Mouse (Mus musculus) megakaryocyte-erythroid progenitor cell, adult 5-6 weeks (primary cell): Measurements from ENCODE around the gene Nxf1. TPM values are rescaled to one million over a fixed set of nuclear protein-coding genes. Genes with fewer than 3 reads are reported as not detected.
"Not testable (repeated sequence)": the region's sequence is repeated elsewhere in the genome, so short reads cannot be mapped to it uniquely, and the experiment has no call there.

ENCODE experiments used
- ATAC-seq: replicated peaks from 2 replicates; pipeline ENCODE4 v1.8.0; 2016; ENCODE audit warnings: mild to moderate bottlenecking, inconsistent platforms; ENCODE audit not compliant: severe bottlenecking, poor library complexity, low FRiP score, low TSS enrichment
- total RNA-seq, 2 experiments: library from RNA; stranded (forward) in 1 of 2; stranded (reverse) in 1 of 2; fragments of 200-1000, 215-1000 nt in 1 of 2; fragments of >200 nt in 1 of 2; fragmentation: Nextera tagmentation in 1 of 2; gene quantifications; 2 replicates each; pipeline ENCODE4 v1.2.3; 2014 to 2017

Gene Nxf1
- 365 and 530 TPM in 2 replicates for total RNA-seq (2014; fragmentation: Nextera tagmentation)
- total RNA-seq (2017), result 100 and 161 TPM in 2 replicates

DNA sequence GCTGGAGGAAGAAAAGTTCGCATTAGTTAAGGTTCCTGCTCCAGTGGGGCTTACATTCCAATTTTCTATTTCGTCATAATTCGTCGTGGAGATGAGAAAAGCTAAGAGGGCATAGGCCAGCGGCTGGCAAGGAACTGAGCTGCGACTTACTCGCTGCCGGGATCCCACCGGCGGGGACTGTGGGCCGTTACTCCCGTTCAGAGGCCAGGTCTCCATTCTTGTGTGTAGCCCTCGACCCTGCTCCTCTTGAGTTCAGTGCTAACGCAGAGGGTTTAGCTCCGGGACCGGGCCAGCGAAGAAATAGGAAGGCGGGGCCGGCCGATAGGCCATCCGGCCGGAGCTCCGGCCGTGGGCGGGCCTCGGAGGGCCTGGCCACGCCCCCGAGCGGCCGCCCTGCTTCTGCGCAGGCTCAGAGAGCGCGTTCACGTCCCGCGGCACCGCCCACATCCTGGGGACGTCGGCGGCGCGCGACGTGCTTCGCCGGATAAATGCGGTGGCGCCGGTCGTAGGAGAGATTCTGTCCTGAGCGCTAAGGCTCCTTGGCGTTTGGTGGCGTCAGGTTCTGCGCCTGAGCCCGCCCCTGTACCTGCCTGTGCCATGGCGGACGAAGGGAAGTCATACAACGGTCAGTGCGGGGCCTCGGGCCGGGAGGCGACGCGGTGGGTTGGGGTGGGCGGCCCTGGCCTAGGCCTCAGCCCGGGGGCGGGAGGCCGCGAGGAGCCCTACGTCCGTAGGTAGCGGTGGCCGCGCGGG lies at the start of gene Nxf1:
Gene Nxf1, plus strand, starts transcription at position 439 of the 753 bp plus-strand sequence.
- peak; percentile 80 for ATAC-seq

DNA sequence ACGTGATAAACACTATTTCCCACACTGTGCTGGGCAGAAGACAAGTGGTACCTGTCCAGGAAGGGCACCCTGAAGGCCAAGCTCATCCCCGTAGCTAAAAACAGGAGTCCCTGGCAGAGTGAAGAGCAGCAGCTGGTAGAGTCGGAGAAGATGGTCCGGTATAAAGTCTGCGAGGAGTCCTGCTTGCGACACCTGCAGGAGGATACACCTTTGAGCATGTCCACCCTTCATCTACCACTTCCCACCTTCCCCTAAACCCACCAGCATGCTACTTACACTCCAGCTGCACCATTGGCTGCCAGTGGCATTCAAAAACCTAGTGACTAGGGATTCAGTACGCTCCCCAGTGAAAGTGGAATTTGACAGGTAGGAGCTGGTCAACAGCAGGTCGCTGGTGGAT lies 47.9 kb upstream of the Nxf1 start:
- no peak for ATAC-seq

DNA sequence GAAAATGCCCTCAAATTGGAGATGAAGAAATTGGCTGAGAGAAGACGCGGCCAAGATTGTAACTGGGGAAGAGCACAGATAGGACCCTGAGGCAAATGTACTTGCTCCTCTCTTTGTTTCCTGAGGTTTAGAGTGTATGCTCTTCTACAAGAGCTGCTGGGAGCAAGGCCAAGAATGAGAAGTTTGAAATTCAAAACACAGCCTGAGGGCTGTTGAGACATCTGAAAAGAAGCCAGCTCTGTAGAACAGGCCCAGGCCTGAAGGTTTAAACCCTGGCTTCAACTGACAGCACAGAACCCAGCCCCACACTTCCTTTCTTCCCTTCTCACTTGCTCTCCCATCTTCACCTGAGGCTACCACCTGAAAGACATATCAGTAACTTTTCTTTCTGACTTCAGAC lies 46.8 kb upstream of the Nxf1 start:
- ATAC-seq, result no peak

DNA sequence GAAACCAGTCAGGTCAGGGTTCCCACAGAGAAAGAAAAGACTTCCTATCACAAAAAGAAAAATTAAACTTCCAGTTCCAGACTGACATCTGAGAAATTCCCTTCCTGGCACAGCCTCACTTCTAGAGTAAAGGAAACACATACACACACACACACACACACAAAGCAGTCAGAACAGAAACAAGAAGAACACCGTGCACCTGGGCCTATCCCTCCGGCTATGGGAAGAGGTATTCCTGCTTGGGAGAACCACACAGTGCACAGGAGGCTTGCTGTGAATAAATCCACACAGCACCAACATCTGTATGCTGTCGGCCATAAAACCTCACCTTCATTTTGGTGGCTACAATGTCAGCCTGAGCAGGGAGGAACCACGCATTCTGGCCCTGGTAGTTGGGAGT lies 45.4 kb upstream of the Nxf1 start:
- ATAC-seq, result no peak

DNA sequence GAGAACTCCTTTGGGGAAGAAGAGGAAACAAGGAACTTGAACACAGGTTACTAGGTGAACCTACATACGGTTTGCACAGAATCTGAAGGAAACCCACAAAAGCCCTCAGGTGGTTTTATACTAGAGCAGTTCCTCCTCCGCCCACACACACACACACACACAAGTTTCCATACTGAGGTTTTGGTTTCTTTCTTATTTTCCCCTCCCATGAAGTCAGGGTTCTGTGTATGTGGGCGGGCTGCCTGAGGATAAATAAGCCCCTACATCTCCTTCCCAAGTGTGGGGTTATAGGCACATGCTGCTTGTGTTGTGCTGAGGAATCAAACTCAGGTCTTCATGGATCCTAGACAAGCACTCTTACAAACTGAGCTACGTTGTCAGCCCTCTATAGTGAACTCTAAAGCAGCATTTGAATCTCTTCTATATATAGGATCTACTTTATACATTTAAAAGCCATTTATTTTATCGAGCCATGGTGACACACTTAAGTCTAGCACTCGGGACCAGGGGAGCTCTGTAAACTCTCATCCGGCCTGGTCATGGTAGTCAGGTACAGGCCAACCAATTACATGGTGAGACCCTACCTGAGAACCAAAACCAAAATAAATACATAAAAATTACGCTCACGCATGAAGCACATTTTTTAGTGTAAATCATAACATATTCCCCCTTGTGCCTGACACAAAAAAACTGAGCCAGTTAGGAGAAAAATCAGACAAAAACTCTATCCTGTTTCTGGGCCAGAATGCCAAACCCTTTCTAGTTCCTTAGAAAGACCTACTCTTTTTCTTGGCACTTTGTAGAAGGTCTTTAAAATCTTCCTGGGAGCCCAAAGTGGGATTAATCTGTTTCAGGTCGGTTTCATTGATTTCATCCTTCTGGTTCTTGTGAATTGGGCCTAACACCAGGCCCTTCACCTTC lies 44.7 kb upstream of the Nxf1 start:
- no peak for ATAC-seq

DNA sequence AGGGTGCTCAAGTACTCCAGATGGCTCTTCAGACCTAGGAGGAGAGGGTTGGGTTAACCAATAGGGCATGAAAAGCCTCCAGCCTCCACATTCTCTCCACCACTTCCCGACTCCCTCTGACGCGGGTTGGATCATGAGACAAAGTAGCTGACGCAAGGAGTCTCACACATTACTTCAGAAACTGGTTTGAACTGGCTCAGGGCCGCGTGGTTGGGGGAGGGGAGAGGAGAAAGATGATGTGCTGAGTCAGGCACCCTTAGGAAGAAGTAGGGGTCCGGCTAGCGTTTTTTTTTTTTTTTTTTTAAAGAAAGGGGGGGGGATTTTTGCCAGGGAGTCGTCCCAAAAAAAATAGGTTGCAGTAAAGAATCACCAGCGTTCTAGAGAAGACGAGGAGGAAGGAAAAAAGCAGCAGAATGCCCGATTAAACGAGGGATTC lies 44.0 kb upstream of the Nxf1 start:
- peak; percentile 53 for ATAC-seq

DNA sequence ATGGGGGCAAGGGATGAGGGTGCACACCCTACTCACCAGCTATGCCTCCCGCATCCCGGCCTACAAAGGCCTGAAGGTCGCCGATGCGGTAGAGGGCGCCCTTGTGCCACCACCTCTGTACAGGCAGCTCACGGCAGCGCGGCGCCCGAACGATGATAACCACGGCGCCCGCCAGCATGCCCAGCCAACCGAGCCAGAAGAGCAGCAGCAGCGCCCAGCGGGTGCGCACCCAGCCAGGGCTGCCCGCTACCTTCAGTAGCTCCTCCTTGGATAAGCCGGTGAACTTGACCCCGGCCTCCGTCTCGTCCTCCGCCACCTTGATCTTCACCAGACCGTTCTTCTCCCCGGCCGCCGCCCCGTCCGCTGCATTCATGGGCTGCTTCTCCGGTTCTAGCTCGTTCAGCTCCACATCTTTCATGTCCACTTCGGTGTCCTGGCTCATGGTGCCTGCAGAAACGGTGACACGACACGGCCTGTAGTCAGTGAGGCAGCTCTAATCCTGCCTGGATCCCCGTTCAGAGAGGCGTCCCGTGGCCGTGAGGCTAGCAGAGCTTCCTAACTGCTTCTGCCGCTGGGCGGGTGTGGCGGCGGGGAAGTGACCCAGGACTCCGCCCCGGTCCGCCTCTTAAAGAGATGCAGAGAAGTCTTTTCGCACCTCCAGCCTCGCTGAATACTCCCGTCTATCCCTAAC lies 43.4 kb upstream of the Nxf1 start:
- ATAC-seq, result peak; percentile 74

DNA sequence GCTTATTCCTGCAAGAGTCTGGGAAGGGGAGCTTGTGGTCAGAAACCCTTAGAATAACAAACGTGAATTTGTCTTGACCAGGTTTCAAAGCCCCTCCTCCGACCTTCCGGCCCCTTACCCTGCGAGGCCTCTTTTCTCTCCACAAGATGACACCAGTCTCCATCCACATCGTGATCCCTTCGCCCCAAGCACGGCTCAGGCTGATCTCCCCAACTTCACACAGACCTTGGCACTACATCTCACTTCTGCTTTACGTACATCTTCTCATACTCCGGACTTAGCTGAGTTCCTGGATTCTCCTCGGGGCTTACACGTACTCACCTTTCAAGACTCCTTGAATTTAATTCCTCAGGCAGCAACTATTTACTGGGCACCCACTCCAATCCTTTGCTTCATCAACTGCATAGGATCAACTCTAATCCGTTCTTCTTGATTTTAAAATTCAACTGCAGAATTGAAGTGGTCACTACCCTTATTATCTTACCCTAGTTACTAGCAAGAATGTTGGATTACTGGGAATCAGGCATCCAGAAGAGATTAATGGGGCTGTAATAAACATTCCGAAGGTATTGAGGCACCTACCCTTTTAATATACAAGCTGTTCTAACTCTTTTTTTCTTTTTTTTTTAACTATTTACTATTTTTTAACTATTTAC lies 42.7 kb upstream of the Nxf1 start:
- ATAC-seq, result 0 out of 2 replicates have a peak, but pooled peaks have one; percentile 18

DNA sequence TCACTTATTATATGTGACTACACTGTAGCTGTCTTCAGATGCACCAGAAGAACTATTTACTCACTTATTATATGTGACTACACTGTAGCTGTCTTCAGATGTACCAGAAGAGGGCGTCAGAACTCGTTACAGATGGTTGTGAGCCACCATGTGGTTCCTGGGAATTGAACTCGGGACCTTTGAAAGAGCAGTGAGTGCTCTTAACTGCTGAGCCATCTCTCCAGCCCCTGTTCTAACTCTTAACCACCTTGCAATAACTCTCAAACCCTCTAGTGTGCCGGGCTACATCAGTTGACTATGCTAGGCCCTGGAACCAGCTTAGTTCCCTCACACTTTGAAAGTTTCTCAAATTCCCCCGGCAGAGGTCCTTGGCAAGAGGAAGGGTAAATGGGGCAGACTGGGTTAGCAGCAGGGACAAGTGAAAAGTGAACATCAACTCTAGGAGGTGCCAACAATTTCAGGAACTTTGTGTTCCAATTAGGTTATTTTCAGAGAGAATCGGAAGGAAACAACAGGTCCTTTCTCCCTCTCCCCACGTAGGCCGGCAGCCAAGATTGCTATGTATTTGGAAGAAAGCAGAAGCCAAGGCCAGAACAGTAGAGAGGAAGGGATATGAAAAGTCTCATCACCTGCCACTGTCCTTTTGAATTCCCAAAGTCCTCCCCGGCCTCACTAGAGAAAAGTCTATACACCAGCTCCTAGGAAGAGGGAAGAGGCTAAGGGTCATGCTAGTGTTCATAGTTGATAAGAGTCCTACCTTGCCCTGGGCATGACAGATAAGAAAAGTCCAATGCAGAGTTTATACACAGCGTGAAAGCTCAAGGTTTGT lies 42.0 kb upstream of the Nxf1 start:
- ATAC-seq, result peak; percentile 48

DNA sequence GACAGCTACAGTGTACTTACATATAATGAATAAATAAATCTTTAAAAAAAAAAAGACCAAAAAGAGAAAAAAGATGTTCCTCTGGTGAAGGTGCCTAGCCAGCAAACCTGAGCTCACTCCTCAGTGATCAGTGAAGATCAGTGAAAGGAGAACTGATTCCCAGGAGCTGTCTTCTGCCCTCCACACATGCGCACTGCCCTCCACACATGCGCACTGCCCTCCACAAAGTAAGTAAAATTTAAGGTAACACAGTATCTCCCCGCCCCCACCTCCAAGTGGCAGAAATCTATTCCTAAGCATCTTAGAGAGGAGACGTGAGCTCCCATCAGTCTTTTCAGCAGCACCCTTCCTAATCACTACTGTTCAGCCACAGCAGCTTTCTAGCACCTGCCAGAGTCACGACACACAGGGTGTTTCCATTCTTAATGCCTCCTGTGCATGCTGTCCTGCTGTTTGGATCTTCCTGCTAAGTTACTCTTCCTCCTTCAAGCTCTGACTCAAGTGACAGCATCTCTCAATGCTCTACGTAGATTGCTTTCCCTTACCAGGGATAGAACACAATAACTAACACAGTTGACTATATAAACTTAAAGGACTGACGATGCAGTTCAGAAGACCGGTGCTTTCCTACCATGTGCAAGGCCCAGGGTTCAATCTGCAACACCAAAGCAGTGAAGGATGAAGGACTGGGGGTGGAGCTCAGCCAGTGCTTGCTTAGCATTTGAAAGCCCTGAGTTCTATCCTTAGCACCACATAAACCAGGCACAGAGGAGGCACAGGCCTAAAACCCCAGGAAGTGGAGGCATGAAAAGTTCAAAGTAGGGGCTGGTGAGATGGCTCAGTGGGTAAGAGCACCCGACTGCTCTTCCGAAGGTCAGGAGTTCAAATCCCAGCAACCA lies 40.8 kb upstream of the Nxf1 start:
- no peak for ATAC-seq

DNA sequence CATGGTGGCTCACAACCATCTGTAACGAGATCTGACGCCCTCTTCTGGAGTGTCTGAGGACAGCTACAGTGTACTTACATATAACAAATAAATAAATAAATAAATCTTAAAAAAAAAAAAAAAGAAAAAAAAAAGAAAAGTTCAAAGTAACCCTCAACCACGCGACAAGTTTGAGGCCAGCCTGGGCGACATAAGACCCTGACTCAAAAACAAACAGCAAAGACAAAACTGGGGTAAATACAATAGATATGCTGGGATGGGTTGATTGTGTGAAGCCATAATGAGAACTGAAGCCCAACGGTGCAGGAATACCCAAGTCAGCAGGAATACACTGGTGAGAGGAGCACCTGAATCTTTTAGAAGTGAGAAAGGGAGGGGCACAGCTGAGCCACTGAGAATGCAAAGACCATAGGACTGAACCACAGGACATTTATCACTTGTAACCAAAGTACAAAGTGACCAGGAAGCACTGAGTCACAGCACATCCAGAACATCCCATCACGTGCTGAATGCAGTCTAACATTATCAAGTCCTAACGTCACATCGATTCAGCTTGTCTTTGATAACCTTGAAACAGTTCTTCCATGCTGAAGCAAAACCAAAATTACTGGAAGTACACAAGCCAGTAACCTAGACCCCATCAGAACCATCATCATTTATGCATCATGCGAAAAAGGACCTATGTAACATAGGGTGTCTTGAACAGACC lies 40.0 kb upstream of the Nxf1 start:
- ATAC-seq, result no peak

DNA sequence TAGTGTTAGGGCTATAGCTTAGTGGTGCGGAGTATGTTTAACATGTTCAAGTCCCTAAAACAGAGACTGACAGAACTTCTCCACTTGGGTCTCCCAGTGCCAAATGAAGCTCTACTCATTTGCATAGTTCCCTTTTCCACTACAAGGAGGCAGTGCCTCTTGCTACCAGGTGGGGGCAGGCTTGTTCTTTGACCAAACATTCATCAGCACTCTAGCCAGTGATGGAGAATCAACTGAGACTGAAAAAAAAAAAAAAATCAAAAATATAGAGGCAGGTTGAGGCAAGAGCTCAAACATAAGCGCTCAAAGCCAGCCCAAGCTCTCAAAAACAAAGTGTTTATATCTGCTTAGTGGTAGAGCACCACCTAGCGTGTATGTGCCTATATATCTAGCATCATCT lies 38.5 kb upstream of the Nxf1 start:
- ATAC-seq, result no peak

DNA sequence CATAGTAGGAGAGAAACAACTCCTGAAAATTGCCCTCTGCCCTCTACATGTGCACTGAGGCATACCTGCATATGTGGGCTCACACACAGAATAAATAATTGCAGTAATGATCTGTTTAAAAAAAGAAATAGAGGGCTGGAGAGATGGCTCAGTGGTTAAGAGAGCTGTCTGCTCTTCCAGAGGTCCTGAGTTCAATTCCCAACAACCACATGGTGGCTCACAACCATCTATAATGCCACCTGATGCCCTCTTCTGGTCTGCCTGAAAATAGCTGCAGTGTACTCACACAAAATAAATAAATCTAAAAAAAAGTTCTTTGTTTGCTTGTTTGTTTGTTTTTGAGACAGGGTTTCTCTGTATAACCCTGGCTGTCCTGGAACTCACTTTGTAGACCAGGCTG lies 37.8 kb upstream of the Nxf1 start:
- ATAC-seq, result not testable (repeated sequence)

DNA sequence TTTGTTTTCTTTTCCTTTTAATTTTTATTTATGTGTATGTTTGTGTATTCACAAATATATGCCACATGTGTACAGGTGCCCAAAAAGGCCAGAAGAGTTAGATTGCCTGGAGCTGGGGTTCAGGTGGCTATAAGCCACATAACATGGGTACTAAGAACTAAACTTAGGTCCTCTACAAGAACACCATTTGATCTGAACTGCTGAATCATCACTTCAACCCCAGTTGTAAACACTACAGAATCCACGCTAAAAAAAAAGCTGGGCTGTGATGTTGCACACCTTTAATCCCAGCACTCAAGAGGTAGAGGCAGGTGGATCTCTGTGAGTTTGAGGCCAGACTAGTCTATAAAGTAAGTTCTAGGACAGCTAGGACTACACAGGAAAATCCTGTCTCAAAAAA lies 35.5 kb upstream of the Nxf1 start:
- no peak for ATAC-seq

DNA sequence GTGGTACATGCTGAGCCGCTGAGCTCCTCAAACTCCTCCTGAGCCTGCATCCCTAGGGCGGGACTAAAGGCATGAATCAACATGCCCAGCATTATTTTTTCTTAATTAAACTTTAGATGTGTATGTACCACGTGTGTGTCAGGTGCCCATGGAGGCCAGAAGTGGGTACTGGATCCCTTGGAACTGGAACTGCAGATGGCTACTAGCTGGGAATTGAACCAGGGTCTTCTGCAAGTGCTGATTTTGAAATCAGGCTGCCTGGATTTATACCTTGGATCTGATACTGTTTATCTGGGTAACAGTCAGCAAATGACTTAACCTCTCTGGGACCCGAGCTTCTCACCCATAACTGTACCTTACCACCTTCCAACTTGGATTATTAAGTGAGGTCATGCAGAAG lies 34.9 kb upstream of the Nxf1 start:
- no peak for ATAC-seq

DNA sequence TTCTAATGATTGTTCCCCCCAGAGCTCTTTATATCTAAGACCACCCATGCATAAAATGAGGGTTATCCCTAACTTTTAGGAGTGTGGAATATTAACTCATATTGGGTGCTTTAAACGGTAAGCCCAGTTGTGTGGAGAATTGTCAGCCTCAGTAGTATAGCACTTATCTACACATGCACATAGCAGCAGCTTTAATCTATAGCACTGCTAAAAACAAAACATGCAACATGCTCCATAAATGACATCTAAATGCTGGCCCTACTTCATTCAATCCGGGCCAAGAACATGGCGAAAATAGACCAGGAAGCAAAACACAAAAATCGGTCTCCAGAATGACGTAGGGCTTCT lies 34.3 kb upstream of the Nxf1 start:
- ATAC-seq, result 0 out of 2 replicates have a peak, but pooled peaks have one; percentile 2

DNA sequence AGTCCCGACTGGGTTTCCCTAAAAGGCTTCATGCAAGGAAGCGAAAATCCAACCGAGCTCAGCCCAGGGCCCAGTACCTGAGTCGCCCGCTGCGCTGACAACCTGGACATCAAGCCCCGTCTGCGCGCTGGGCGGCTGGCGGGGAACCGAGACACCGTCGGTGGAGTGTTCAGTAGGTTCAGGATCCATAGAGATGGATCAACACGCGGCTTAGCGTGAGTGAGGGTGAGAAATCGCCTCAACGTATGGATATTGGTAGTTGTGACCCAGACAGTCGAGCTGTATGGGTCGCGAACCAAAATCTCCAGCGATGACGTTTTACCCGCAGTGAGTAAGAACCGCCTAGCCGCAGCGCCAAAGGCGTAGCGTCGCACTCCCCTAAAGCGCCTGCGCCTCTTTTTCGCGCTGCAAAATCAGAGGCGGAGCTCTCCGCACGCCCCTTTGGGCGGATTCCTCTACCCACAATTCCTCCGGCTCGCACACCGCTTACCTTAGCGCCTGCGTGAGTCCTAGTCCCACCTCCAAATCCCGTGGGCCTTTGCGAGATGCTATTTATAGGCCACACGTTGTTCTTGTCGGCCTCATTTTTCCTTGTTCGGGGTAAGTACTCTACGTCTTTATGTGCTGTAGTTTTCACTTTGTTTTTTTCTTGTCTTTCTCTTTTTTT lies 33.8 kb upstream of the Nxf1 start, which contains the start of gene Slc3a2:
Gene Slc3a2, minus strand, starts transcription at position 463 of the 667 bp plus-strand sequence.
- ATAC-seq, result peak; percentile 82
